Mouse (Mus musculus): ENCODE data around the gene Atrnl1. TPM values are rescaled to one million over a fixed set of nuclear protein-coding genes. Genes with fewer than 3 reads are reported as not detected.

The Atrnl1 gene
- polyA plus RNA-seq, 1 experiment from 2014 or later, result 0.60 TPM

DNA sequence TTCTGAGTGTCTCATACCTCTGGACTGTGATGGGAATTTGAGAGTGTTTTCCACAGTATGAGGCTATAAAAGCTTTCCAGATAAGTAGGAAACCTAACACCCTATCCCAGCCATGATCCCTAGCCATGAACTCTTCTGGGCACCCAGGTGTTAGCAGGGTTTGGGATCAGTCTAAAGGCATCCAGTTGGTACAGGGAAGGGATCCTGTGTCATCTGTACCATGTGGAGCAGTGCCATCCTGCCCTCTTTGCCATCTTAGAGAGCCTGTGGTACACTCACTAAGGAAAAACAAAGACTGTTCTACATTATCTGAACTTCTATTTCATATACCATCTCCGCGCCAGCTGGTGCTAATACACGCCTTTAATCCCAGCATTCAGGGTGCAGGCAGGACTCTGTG lies 499.7 kb downstream of the Atrnl1 start:
- no peak overlapping the region for H3K27ac ChIP-seq (ENCODE audit: low read length)
- H3K9me3 ChIP-seq (replicated peaks; ENCODE audit: control insufficient read depth, low read length), result no peaks in the 10 kb centered on the region
- H3K36me3 ChIP-seq (ENCODE audit: control insufficient read depth, insufficient read depth), result no peaks in the 10 kb centered on the region
- H3K4me3 ChIP-seq (ENCODE audit: low read depth, low read length), result no peak overlapping the region
- H3K27me3 ChIP-seq (ENCODE audit: control insufficient read depth, insufficient read depth, low read depth, low read length), result no peaks in the 10 kb centered on the region
- H3K4me2 ChIP-seq (ENCODE audit: low read depth, low read length), result no peak overlapping the region
- no peak overlapping the region for H3K9ac ChIP-seq (ENCODE audit: low read depth, low read length)
- no peak for ATAC-seq (ENCODE audit: low read depth)
- 70% methylated on average over 3 of the region's 3 CpGs for WGBS (ENCODE audit: insufficient replicate concordance)
- H3K4me1 ChIP-seq (ENCODE audit: control insufficient read depth, low read depth, low read length), result no peaks in the 10 kb centered on the region

DNA sequence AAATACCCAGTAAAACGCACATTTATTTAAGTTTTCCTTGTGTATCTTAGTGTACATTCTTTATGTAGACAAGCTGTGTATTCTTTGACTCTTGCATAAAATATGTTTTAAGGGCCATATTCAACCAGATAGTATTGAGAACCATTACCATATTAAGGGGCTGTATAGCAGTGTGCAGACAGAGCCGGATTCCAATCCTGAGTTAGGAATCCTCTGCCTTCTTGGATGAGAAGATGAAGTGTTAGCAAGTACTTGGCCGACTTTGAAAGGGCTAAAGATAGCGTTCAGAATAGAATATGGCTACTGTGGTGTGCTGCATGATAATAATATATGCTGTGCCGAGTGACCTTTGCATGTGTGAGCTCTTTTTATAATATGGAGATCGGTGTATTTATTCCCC lies 500.5 kb downstream of the Atrnl1 start:
- Histone ChIP-seq H3K36me3 (ENCODE audit: control insufficient read depth, insufficient read depth) (no peaks in the 10 kb centered on the region), H3K4me3 (ENCODE audit: low read depth, low read length) (no peak overlapping the region), H3K9me3 (replicated peaks; ENCODE audit: control insufficient read depth, low read length) (no peaks in the 10 kb centered on the region), H3K27me3 (ENCODE audit: control insufficient read depth, insufficient read depth, low read depth, low read length) (no peaks in the 10 kb centered on the region), H3K27ac (ENCODE audit: low read length) (no peak overlapping the region), H3K4me2 (ENCODE audit: low read depth, low read length) (no peak overlapping the region), H3K9ac (ENCODE audit: low read depth, low read length) (no peak overlapping the region), H3K4me1 (ENCODE audit: control insufficient read depth, low read depth, low read length) (no peaks in the 10 kb centered on the region)
- 72% methylated on average over 6 of the region's 6 CpGs for WGBS (ENCODE audit: insufficient replicate concordance)
- ATAC-seq (ENCODE audit: low read depth), result no peak

DNA sequence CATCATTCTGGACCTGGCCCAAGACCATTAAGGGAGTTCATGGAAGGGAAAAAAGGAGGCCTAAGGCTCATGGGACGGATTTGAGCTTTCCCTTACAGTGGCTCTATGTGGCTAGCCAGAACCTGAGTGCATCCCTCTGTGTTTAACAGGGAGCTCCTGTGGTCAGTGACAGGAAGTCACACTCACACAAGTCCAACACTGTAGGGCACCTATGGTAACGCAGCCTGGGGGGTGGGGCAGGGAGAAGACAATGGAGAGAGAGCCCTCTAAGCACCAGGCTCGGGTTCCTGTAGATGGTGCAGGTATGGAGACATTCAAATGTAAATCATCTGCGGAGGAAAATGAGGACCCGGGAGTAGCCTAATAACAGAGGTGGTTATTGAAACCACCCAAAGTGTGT lies 501.3 kb downstream of the Atrnl1 start:
- no peak overlapping the region for H3K9ac ChIP-seq (ENCODE audit: low read depth, low read length)

DNA sequence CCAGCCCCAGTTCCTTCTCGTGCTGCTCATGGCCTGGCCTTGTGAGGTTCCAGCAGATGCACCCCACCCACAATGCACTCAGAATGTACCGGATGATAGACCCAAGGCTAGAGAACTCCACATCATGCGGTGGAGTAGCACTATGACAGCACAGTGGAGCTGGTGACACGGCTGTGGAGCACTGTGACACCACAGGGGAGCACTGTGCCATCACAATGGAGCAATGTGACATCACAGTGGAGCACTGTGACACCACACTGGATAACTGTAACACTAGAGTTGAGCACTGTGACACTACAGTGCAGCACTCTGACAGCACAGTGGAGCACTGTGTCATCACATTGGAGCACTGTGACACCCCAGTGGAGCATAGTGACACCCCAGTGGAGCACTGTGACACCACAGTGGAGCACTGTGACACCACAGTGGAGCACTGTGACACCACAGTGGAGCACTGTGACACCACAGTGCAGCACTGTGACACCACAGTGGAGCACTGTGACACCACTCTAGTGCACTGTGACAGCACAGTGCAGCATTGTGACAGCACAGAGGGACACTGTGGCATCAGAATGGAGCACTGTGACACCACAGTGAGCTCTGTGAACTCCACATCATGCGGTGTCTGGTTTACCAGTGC lies 502.4 kb downstream of the Atrnl1 start:
- WGBS (ENCODE audit: insufficient replicate concordance), result 63% methylated on average over 5 of the region's 5 CpGs

More for the DNA sequence above, 501.3 kb downstream of the Atrnl1 start:
- Histone ChIP-seq H3K36me3 (ENCODE audit: control insufficient read depth, insufficient read depth) (no peaks in the 10 kb centered on the region), H3K27me3 (ENCODE audit: control insufficient read depth, insufficient read depth, low read depth, low read length) (no peaks in the 10 kb centered on the region), H3K4me1 (ENCODE audit: control insufficient read depth, low read depth, low read length) (no peaks in the 10 kb centered on the region), H3K27ac (ENCODE audit: low read length) (no peak overlapping the region), H3K4me2 (ENCODE audit: low read depth, low read length) (no peak overlapping the region), H3K9me3 (replicated peaks; ENCODE audit: control insufficient read depth, low read length) (no peaks in the 10 kb centered on the region), H3K4me3 (ENCODE audit: low read depth, low read length) (no peak overlapping the region)
- no peak for ATAC-seq (ENCODE audit: low read depth)
- WGBS (ENCODE audit: insufficient replicate concordance), result 52% methylated on average over 5 of the region's 5 CpGs

DNA sequence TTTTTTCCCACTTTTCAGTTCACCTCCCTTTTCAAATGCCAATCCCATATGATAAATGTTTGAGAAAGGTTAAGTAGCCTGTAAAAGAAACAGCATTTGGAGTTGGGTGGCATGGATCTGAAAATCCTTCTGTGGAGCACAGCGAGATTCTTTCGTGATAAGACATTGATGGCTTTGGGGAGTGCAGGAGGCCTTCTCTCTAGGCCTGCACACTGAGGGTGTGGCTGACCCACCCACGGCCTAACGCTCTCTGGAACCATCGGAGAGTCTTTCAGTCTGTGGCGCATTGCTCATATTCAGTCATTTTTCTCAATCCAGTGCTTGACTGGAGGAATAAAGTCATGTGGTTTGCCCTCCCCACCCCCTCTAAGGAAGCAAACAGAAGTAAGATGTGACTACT lies 506.8 kb downstream of the Atrnl1 start:
- no peak for ATAC-seq (ENCODE audit: low read depth)
- H3K27ac ChIP-seq (ENCODE audit: low read length), result no peak overlapping the region
- H3K36me3 ChIP-seq (ENCODE audit: control insufficient read depth, insufficient read depth), result no peaks in the 10 kb centered on the region
- H3K9me3 ChIP-seq (replicated peaks; ENCODE audit: control insufficient read depth, low read length), result no peaks in the 10 kb centered on the region
- WGBS (ENCODE audit: insufficient replicate concordance), result 80% methylated on average over 6 of the region's 6 CpGs
- H3K9ac ChIP-seq (ENCODE audit: low read depth, low read length), result no peak overlapping the region
- no peak overlapping the region for H3K4me3 ChIP-seq (ENCODE audit: low read depth, low read length)
- no peak overlapping the region for H3K4me2 ChIP-seq (ENCODE audit: low read depth, low read length)
- H3K4me1 ChIP-seq (ENCODE audit: control insufficient read depth, low read depth, low read length), result no peaks in the 10 kb centered on the region
- no peaks in the 10 kb centered on the region for H3K27me3 ChIP-seq (ENCODE audit: control insufficient read depth, insufficient read depth, low read depth, low read length)

More for the DNA sequence above, 502.4 kb downstream of the Atrnl1 start:
- H3K27ac ChIP-seq (ENCODE audit: low read length), result no peak overlapping the region
- H3K9ac ChIP-seq (ENCODE audit: low read depth, low read length), result no peak overlapping the region
- ATAC-seq (ENCODE audit: low read depth), result peak; percentile 64
- H3K4me3 ChIP-seq (ENCODE audit: low read depth, low read length), result no peak overlapping the region
- no peak overlapping the region for H3K4me2 ChIP-seq (ENCODE audit: low read depth, low read length)
- H3K36me3 ChIP-seq (ENCODE audit: control insufficient read depth, insufficient read depth), result no peaks in the 10 kb centered on the region
- no peaks in the 10 kb centered on the region for H3K9me3 ChIP-seq (replicated peaks; ENCODE audit: control insufficient read depth, low read length)
- H3K27me3 ChIP-seq (ENCODE audit: control insufficient read depth, insufficient read depth, low read depth, low read length), result no peaks in the 10 kb centered on the region
- H3K4me1 ChIP-seq (ENCODE audit: control insufficient read depth, low read depth, low read length), result no peaks in the 10 kb centered on the region

DNA sequence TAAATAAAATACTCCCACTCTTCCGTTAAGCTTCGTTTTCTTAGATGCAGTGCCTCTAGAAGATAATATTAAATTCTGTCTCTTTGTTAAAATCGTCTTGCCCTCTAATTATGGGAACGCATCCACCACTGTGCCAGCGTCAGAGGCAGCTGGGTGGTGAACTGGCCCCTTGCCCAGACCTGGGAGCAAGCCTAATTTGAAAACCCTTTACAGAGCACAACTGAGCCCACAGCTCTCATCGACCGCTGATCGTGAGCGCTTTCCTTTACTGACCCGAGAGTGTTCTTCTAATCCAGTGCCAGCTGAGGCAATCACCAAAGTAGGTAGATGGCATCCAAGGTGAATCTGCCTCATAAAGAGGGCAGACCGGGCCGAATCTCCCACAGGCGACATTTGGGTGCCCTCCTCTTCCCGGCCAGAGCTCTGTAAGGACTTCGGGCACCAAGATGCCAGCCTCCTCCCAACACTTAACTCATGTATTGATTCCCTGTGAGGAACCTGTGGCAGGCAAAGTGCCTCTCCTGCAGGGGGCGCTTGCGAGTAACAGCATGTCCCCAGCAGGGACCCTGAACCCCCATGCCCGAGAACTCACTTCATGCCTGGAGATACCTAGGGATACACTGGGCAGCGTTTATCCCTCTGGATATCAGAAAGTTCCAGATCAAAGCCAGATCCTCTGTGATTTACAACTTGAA lies 507.5 kb downstream of the Atrnl1 start:
- WGBS (ENCODE audit: insufficient replicate concordance), result 75% methylated on average over 19 of the region's 19 CpGs

DNA sequence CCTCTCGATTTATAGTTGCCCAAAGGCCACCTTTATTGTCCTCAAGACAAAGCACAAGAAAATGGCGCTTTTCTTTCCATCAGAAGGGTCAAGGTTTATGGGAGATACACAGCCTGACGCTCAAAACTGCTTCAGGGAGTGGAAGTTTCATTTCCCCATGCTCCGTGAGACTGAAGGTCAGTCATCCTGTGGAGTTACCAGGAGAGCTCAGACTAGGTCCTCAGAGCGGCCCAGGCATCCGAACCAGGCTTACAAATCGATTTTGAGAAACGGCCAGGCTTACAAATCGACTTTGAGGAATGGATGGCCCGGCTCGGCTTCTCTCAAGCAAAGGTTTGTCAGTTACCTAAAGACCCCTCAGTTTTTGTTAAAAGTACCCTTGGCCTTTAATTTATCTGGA lies 508.0 kb downstream of the Atrnl1 start:
- H3K36me3 ChIP-seq (ENCODE audit: control insufficient read depth, insufficient read depth), result no peaks in the 10 kb centered on the region
- H3K9me3 ChIP-seq (replicated peaks; ENCODE audit: control insufficient read depth, low read length), result no peaks in the 10 kb centered on the region
- H3K27ac ChIP-seq (ENCODE audit: low read length), result no peak overlapping the region
- 72% methylated on average over 11 of the region's 11 CpGs for WGBS (ENCODE audit: insufficient replicate concordance)
- no peaks in the 10 kb centered on the region for H3K27me3 ChIP-seq (ENCODE audit: control insufficient read depth, insufficient read depth, low read depth, low read length)
- H3K4me2 ChIP-seq (ENCODE audit: low read depth, low read length), result no peak overlapping the region
- H3K9ac ChIP-seq (ENCODE audit: low read depth, low read length), result no peak overlapping the region
- H3K4me3 ChIP-seq (ENCODE audit: low read depth, low read length), result no peak overlapping the region
- H3K4me1 ChIP-seq (ENCODE audit: control insufficient read depth, low read depth, low read length), result no peaks in the 10 kb centered on the region
- ATAC-seq (ENCODE audit: low read depth), result no peak

More for the DNA sequence above, 507.5 kb downstream of the Atrnl1 start:
- Histone ChIP-seq H3K9ac (ENCODE audit: low read depth, low read length) (no peak overlapping the region), H3K4me1 (ENCODE audit: control insufficient read depth, low read depth, low read length) (no peaks in the 10 kb centered on the region), H3K36me3 (ENCODE audit: control insufficient read depth, insufficient read depth) (no peaks in the 10 kb centered on the region), H3K4me3 (ENCODE audit: low read depth, low read length) (no peak overlapping the region), H3K27me3 (ENCODE audit: control insufficient read depth, insufficient read depth, low read depth, low read length) (no peaks in the 10 kb centered on the region), H3K4me2 (ENCODE audit: low read depth, low read length) (no peak overlapping the region), H3K27ac (ENCODE audit: low read length) (no peak overlapping the region), H3K9me3 (replicated peaks; ENCODE audit: control insufficient read depth, low read length) (no peaks in the 10 kb centered on the region)
- ATAC-seq (ENCODE audit: low read depth), result no peak

DNA sequence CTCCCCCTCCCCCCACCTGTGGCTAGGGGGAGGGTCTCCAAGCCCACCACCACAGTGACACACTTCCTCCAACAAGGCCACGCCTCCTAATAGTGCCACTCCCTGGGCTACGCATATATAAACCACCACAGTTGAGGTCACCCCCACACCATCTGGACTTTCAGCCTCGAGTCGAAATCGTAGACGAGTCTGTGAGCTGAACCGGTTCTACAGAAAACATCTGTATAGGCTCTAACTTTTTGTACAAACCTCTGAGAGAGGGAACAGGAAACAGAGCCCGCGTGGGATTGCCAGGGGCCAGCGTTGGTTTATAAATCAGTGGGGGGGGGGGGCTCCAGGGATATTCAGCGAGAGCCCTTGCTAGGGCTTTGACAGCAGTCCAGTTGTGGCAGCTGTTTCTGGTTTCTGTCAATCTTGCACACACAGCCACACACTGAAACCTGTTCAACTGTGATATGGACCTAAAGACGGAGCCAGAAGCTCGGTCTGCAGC lies 508.9 kb downstream of the Atrnl1 start:
- no peak for ATAC-seq (ENCODE audit: low read depth)
- no peak overlapping the region for H3K4me2 ChIP-seq (ENCODE audit: low read depth, low read length)
- no peaks in the 10 kb centered on the region for H3K9me3 ChIP-seq (replicated peaks; ENCODE audit: control insufficient read depth, low read length)
- no peak overlapping the region for H3K27ac ChIP-seq (ENCODE audit: low read length)
- no peak overlapping the region for H3K4me3 ChIP-seq (ENCODE audit: low read depth, low read length)
- H3K9ac ChIP-seq (ENCODE audit: low read depth, low read length), result no peak overlapping the region
- H3K27me3 ChIP-seq (ENCODE audit: control insufficient read depth, insufficient read depth, low read depth, low read length), result no peaks in the 10 kb centered on the region
- no peaks in the 10 kb centered on the region for H3K36me3 ChIP-seq (ENCODE audit: control insufficient read depth, insufficient read depth)
- H3K4me1 ChIP-seq (ENCODE audit: control insufficient read depth, low read depth, low read length), result no peaks in the 10 kb centered on the region
- WGBS (ENCODE audit: insufficient replicate concordance), result 21% methylated on average over 13 of the region's 13 CpGs

DNA sequence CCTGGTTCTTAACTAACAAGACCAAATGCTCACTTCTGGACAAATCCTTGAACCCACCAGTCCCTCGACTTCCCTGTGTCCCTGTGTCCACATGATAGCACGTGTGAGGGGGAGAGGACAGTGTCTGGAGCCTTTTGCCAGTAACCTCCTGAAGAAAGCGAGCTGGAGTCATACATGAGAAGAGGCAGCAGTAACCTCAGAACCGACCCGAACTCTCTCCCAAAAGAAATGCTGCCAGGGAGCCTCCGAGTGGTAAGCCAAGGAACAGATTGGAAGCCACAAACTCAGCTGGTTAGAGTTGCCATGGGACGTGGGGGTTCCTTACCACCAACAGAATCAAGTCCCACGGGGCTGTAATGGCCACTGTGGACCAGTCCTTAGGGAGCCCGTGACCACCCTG lies 509.8 kb downstream of the Atrnl1 start:
- H3K36me3 ChIP-seq (ENCODE audit: control insufficient read depth, insufficient read depth), result no peaks in the 10 kb centered on the region
- H3K27ac ChIP-seq (ENCODE audit: low read length), result no peak overlapping the region
- no peaks in the 10 kb centered on the region for H3K27me3 ChIP-seq (ENCODE audit: control insufficient read depth, insufficient read depth, low read depth, low read length)
- no peak overlapping the region for H3K4me2 ChIP-seq (ENCODE audit: low read depth, low read length)
- no peak for ATAC-seq (ENCODE audit: low read depth)
- no peaks in the 10 kb centered on the region for H3K4me1 ChIP-seq (ENCODE audit: control insufficient read depth, low read depth, low read length)
- H3K9me3 ChIP-seq (replicated peaks; ENCODE audit: control insufficient read depth, low read length), result no peaks in the 10 kb centered on the region
- no peak overlapping the region for H3K4me3 ChIP-seq (ENCODE audit: low read depth, low read length)
- WGBS (ENCODE audit: insufficient replicate concordance), result 62% methylated on average over 9 of the region's 9 CpGs
- H3K9ac ChIP-seq (ENCODE audit: low read depth, low read length), result no peak overlapping the region

All from liver, embryonic 16.5 days (tissue).